Mouse (Mus musculus) right cerebral cortex, postnatal 10 days (tissue): ENCODE results near the gene Samd4.
"Not testable (repeated sequence)": the region's sequence is repeated elsewhere in the genome, so short reads cannot be mapped to it uniquely, and the experiment has no call there.

ENCODE experiments used
- DNase-seq, 2 experiments: peaks; one replicate each; pipeline ENCODE4 v3.0.0; 2021; ENCODE audit warnings: low spot score in 2 of 2

Gene Samd4

DNA sequence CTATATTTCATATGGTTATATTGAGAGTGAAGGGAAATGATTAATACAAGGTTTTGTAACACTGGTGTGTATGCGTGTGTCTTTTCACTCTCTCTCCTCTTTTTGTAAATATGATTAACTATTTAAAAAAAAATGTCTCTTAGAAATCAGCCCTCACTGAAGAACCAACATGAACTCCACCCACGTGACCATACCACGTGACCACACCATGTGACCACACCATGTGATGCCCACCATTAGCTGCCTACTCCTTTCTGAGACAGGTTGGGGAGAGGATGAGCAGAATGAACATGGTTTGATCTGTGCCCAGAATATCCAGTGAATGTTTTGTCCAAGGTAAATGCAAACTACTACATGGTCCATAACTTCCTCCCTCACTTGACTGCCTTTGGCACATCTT lies 223.1 kb downstream of the Samd4 start:
- DNase-seq = no peak

DNA sequence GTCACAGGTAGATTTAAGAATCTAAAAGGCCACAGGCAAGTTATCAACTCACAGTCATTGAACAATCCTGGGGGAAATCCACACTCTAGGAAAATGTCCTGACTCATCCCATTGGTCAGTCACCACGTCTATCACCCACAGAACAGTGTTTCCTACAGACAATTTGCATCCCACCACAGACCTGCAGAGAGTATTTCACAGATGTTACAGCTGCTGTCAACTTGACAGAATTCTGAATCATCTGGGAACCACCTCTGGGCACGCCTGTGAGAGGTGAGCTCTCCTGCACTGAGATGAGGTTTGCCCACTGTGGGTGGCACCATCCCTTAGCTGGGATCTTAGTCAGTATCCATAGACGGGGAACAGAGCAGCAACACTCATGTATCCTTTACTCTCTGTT lies 224.8 kb downstream of the Samd4 start:
- DNase-seq = no peak

GRCm38 (mm10) chr14:47110391-47110790 lies 227.7 kb downstream of the Samd4 start:
- DNase-seq = not testable (repeated sequence)

GRCm38 (mm10) chr14:47111341-47111740 lies 228.7 kb downstream of the Samd4 start:
- no peak for DNase-seq

DNA sequence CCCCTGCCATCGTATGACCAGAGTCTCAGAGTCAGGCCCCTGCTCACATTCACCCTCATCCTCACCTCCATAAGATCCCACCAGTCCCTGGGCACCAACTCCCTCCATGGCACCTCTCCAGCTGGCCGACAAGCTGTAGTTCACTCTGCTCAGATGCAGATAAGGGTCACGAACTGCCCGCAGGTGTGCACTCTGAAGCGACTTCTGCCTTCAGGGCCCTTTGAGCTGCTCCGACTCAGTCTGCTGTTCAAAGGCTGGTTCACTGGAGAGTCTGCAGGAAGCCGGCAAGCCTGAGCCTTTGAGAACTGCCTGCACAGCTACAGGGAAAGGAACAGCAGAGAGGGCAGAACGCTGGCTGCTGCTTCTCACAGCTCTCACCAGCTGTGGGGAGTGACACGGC lies 232.5 kb downstream of the Samd4 start:
- DNase-seq = no peak

- no peak for DNase-seq
These were observed 233.6 kb downstream of the Samd4 start for GRCm38 (mm10) chr14:47116062-47116762.

- DNase-seq = no peak
These were observed 234.9 kb downstream of the Samd4 start for GRCm38 (mm10) chr14:47117522-47117921.

DNA sequence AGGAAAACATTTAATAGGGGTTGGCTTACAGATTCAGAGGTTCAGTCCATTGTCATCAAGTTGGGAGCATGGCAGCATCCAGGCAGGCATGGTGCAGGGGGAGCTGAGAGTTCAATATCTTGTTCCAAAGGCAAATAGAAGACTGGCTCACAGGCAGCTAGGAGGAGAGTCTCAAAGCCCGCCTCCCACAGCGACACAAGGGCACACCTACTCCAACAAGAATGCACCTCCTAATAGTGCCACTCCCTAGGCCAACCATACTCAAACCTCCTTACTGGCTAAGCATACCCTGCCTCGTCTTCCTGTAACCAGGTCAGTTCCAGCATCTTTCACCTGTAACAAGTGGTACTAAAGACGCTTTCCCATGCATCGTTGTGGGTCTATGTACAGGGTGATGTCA lies 245.3 kb downstream of the Samd4 start:
- DNase-seq = no peak

DNA sequence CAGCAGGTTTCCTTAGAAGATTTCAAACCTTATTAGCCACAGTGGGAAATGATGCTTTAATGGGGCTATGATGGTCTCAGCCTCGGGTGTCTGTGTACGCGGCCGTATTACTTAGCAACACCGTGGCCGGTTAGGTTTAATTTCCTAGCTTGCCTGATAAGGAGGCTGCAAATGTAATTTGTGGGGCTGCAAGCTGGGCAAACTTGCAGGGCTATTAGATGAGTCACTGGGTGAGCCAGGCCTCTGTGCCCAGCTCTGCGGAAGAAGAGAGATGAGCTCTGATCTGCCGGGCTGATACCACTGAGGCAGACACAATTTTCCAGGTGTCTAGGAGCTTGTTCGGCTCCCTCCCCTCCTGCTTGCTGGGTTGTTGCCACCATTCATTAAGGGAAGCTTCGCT lies 251.3 kb downstream of the Samd4 start:
- DNase-seq = no peak

- no peak for DNase-seq
These were observed 254.0 kb downstream of the Samd4 start for GRCm38 (mm10) chr14:47136637-47137036.

DNA sequence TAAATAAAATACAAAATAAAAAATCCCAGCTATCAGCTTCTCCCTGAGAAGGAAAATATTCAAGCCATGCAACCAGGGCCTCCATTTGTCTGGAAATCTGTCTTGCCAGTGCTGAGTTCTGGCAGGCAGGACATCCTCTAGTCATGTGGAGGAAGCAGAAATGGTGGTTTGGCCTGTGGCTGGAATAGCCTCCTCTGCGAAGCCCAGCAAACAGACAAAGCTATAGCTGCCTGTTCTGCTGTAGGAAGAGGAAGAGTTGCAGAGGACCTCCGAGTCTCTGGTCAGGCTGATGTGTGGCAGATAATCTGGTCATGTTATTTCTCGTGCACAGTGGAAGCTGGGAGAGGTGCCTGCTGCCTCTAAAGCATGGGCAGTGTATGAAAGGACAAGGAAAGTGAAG lies 256.2 kb downstream of the Samd4 start:
- DNase-seq = no peak

DNA sequence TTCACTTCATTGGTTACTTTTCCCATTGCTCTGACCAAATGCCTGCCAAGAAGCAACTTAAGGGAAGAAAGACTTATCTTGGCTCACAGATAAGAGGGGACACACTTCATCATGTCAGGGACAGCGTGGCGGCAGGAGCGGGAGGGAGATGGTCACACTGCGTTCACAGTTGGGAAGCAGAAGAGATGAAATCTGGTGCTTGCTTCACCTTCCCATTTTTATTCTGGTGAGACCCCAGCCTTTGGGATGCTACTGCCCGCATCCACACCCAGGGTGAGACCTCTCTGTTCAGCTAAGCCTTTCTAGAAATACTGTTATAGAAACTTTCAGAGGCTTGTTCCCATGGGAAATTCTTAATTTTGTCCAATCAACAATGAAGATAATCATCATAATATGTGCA lies 261.7 kb downstream of the Samd4 start:
- no peak for DNase-seq

GRCm38 (mm10) chr14:47151306-47151705 lies 268.7 kb downstream of the Samd4 start:
- no peak for DNase-seq

DNA sequence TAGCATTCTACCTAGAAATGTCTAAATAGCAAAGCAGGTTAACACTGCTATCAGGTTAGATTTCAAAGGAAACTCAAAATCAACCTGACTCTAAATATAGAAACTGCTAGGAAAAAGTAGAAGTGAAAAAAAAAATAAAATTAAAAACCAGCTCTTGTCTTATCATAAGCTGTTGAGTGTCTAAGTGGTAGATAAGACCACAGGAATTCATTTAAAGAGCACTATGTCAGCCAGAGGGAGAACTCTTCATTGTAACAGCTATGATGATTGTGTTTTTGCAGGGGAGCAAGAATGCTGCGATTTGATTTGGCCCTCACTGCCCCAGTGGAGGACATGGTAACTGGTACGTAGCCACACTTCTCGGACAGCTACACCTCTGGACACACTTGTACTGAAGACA lies 271.6 kb downstream of the Samd4 start:
- DNase-seq = no peak
